Mouse (Mus musculus): ENCODE results near the gene Olfml2b. TPM values are rescaled to one million over a fixed set of nuclear protein-coding genes. Genes with fewer than 3 reads are reported as not detected.

Gene Olfml2b
- total RNA-seq, 2 experiments from 2014 or later: 63.6 to 81.0 TPM

DNA sequence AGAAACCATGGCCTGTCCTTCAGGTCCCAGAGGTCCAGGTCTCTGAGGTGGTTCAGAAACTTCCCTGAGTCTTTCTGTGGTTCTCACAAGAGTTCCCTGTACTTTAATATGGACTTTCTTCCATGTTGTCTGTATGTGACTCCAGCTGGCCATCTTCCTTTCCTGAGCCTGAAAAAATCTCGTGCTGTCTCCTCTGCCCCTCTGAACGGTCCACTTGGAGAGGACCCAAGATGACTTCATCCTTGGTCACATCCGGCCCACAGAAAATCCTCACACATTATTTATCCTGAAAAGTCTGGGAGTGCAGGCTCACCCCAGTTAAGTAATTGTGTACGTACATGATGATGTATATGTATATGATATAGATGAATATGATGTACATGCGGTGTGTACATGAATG lies 47.0 kb downstream of the Olfml2b start:
- no peak for DNase-seq (ENCODE audit: low spot score in 2 of 2)

- peak in 1 of 2 experiments; percentile 45 for DNase-seq (ENCODE audit: low spot score in 2 of 2)
Observed at GRCm38 (mm10) chr1:170694821-170695291, 50.5 kb downstream of the Olfml2b start.

- no peak for DNase-seq (ENCODE audit: low spot score in 2 of 2)
Observed at GRCm38 (mm10) chr1:170695326-170695725, 51.0 kb downstream of the Olfml2b start.

- no peak for DNase-seq (ENCODE audit: low spot score in 2 of 2)
Observed at GRCm38 (mm10) chr1:170696996-170697395, 52.7 kb downstream of the Olfml2b start.

GRCm38 (mm10) chr1:170697771-170698356 lies 53.5 kb downstream of the Olfml2b start:
- DNase-seq (ENCODE audit: low spot score in 2 of 2): no peak

DNA sequence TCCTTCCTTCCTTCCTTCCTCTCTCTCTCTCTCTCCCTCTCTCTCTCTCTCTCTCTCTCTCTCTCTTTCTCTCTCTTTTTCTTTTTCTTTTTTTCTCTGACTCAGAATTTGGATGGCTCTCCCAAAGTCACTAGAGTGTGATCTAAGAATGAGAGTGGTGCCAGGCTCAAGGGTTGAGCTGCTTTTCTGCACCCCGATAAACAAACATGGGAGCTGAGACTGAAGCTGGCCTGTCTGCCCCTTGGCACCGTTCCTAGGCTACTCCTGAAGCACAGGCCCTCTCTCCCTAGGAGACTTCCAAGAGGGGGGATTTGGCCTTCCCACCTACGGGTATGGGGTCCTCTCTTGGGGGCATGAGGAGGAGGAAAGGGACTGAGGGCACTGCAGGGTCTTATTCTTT lies 54.4 kb downstream of the Olfml2b start:
- no peak for DNase-seq (ENCODE audit: low spot score in 2 of 2)

DNA sequence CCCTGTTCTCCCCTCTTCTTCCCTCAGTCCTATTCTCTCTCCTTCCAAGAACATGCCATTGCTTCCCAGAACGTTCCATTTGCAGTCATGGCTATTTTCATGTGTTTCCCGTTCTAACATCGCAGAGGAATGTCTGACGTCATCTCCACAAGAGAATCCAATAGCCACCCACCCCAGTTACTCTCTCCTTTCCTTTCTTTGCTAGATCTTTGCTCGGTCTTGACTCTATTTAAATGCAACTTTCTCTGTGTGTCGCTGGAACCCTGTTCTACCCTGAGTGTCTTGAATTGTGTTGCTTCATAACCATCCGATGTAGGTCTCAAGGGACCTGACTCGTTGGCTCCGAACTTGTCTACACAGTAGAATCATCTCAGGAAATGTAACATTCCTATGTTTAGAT lies 55.2 kb downstream of the Olfml2b start:
- no peak for DNase-seq (ENCODE audit: low spot score in 2 of 2)

DNA sequence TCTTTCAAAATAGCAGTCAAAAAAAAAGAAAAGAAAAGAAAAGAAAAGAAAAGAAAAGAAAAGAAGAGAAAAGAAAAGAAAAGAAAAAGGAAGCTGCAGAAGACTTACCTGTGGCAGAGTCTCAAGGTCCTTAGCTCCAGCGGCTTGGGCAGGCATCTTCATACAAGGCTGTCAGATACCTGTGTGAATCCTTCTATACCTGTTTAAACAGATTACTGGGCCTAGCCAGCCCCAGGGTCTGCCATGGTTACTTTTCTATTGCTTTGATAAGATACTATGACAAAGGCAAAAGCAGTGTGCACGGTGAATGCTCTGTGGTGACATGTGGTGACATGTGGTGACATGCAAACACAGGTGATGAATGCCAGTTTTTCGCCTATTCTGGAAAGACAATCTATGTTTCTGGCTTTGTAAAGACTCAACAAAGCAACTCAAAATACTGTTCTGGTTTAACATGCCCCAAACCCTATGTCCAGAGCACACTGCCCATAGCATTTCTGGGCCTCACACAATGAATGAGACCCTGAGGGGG lies 56.2 kb downstream of the Olfml2b start:
- no peak for DNase-seq (ENCODE audit: low spot score in 2 of 2)

DNA sequence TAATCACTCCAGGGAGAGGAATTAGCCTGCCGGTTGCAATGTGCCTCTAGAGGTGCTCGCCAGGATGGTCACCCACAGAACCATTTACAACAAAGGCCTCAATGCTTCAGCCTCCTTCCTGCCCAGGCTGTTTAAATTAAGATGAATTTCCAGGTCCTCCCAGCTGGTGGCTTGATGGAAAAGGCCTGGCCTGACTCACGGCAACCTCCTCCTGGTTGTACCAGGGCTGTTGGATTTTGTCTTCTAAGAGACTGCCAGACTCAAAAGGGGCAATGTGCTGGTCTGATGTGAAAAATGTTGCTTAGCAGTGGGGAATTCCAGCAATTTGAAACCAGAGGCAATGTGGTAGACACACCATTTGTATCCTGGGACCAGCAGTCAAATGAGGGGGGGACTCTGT lies 56.8 kb downstream of the Olfml2b start:
- no peak for DNase-seq (ENCODE audit: low spot score in 2 of 2)

DNA sequence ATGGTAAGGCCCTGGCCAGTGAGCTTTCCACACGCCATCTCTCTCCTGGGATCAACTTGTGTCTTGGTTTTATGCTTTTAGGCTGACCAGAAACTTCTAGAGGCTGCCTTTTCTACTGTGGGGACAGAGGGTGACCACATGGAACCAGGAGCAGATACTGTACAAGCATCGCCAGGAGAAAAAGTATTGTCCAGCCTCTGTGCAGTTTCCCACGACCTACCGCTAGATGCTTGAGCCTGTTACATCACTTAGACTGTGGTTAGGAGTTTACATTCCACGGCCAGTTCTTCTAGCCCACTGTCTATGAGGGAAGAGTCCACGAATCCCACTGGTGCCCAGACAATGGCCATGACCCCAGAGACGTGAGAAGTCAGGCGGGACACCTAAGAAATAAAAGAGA lies 57.2 kb downstream of the Olfml2b start:
- no peak for DNase-seq (ENCODE audit: low spot score in 2 of 2)

- DNase-seq (ENCODE audit: low spot score in 2 of 2): no peak
Observed at GRCm38 (mm10) chr1:170702263-170702662, 57.9 kb downstream of the Olfml2b start.

DNA sequence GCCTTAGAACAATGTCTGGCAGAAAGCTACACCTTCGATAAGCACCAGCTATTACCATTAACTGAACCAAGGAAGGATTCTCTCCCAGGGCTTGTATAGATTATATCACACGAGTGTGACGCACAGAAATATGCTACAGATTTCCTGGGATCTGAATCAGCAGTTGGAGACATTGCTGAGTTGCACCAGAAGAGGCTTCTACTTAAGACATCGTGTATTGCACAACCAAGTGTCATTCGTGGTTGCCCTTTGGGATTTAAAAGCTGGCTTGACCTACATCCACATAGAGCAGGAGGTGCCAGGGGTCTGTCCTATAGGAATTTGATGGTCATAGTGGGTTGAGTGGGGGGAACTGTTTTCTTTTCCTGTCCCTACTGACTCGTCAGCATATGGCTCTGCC lies 58.6 kb downstream of the Olfml2b start:
- no peak for DNase-seq (ENCODE audit: low spot score in 2 of 2)

DNA sequence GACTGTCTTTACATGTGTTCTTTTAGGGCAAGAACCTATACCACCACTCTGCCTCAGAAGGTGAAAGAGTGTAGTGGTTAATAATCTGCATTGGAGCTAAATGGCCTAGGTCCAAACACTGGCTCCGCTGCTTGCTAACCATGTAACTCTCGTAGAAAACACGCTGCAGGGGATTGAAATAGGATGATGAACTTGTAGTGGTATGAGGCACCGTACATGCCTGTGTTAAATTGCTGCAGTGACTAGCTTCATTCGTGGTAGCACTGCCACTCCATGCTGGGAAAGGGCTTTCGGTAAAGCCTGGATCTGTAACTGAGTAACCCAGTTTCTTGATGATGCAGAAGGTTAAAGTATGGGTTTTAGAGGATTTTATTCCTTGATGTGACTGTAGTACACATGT lies 59.8 kb downstream of the Olfml2b start:
- no peak for DNase-seq (ENCODE audit: low spot score in 2 of 2)

DNA sequence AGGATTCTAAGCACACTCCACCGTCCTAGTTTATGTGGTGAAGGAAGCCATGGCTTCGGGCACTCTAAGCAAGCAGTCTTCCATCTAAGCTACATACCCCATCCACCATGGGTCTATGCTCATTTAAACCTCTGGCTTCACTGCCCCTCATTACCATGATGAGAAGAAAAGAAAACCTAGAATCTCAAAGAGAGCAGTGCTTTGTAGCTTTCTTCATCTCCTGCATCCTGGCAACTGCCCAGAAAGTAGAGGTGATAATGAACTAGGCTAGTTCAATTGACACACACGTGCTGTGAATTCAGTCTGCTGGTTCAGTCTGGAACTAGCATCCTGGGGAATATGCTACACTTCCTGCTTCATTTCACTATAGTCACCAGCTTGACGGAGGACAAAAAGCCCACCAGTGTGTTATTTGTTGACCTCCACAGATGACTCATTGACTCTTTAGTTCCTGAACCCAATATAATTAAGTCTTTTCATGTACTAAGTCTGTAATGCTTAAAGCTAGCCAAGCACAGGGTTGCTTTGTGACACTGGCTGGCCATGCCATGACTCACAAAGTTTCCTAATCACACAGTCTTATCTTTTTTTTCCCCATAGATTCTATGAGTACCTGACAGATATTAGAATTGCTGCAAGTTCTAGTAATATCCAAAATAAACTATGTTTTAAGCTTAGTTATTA lies 60.7 kb downstream of the Olfml2b start:
- DNase-seq (ENCODE audit: low spot score in 2 of 2): no peak

DNA sequence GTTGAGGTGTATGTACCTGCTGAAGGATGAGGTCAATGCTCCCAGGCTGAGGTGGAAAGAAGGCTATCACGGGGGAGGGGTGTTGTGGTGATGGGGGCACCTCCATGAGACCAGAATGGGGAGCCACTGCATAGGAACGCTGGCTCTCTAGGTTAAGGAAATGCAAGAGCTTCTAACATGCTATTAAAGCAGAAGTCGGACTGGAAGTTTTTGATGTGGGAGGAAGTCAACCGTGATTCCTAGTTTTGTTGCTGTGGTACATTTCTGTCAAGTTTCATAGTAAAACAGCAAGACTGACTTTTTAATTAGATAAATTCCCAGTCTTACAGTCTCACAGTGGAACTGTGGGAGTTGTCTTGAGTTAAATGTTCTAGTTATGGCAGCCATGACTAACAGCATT lies 61.7 kb downstream of the Olfml2b start:
- no peak for DNase-seq (ENCODE audit: low spot score in 2 of 2)

- no peak for DNase-seq (ENCODE audit: low spot score in 2 of 2)
Observed at GRCm38 (mm10) chr1:170709034-170709433, 64.7 kb downstream of the Olfml2b start.

DNA sequence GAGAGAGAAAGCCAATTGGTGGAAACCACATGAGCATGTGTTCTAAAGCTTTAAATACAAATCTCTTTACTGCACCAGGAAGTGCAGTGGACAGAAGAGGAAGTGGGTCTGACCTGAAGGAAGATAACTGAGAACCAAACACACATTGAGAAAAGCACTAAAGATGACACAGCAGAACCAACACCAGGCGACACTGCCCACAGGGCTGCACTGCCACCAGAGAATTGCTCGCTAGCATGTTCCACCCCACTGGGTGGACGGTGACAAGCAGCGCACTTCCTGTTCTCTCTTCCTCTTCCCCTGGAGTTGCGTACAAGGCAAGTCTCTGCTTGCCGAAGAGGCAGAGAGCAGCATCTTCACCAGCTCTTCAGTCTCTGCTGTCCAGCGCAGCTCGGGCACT lies 65.1 kb downstream of the Olfml2b start:
- no peak for DNase-seq (ENCODE audit: low spot score in 2 of 2)

GRCm38 (mm10) chr1:170709969-170710368 lies 65.6 kb downstream of the Olfml2b start:
- no peak for DNase-seq (ENCODE audit: low spot score in 2 of 2)

GRCm38 (mm10) chr1:170711731-170712130 lies 67.4 kb downstream of the Olfml2b start:
- no peak for DNase-seq (ENCODE audit: low spot score in 2 of 2)

- no peak for DNase-seq (ENCODE audit: low spot score in 2 of 2)
Observed at GRCm38 (mm10) chr1:170717241-170717828, 73.0 kb downstream of the Olfml2b start.

- DNase-seq (ENCODE audit: low spot score in 2 of 2): no peak
Observed at GRCm38 (mm10) chr1:170718133-170718810, 73.9 kb downstream of the Olfml2b start.

GRCm38 (mm10) chr1:170721560-170721959 lies 77.2 kb downstream of the Olfml2b start:
- no peak for DNase-seq (ENCODE audit: low spot score in 2 of 2)

Measured in gastrocnemius, postnatal 4 days (tissue).